Mouse (Mus musculus) erythroblast, embryonic 14.5 days (primary cell): ENCODE data around the gene Cyp1a2. TPM values are rescaled to one million over a fixed set of nuclear protein-coding genes. Genes with fewer than 3 reads are reported as not detected.

Experiments
- H3K27me3 ChIP-seq: 2 replicates; pipeline ENCODE4 v1.6.1; 2012; ENCODE audit warnings: inconsistent platforms; ENCODE audit not compliant: control insufficient read depth
- H3K36me3 ChIP-seq: 2 replicates; pipeline ENCODE4 v1.6.1; 2012; ENCODE audit warnings: mild to moderate bottlenecking, inconsistent platforms; ENCODE audit not compliant: control insufficient read depth
- H3K4me1 ChIP-seq: 2 replicates; pipeline ENCODE4 v1.6.1; 2012; ENCODE audit warnings: inconsistent platforms; ENCODE audit not compliant: control insufficient read depth
- H3K4me3 ChIP-seq: replicated peaks from 2 replicates; pipeline ENCODE3; 2012; ENCODE audit warnings: moderate library complexity, mild to moderate bottlenecking, inconsistent platforms
- H3K9me3 ChIP-seq: 2 replicates; pipeline ENCODE4 v1.6.1; 2012; ENCODE audit warnings: low read length, inconsistent platforms, mixed read lengths; ENCODE audit not compliant: control insufficient read depth
- GATA1 ChIP-seq: IDR thresholded peaks from 2 replicates; pipeline ENCODE4 v1.6.1; 2012; ENCODE audit warnings: low read length, inconsistent platforms, mixed read lengths
- TAL1 ChIP-seq: IDR thresholded peaks from 3 replicates; pipeline ENCODE4 v1.6.1; 2012; ENCODE audit warnings: low read length, inconsistent platforms, mixed read lengths
- polyA plus RNA-seq: library from polyadenylated mRNA; stranded (reverse); fragments of >175 nt; gene quantifications from 2 replicates; pipeline ENCODE4 v1.2.3, GENCODE M21; 2012

Cyp1a2 gene
- polyA plus RNA-seq, 1 experiment: not detected

GRCm38 (mm10) chr9:57637272-57637671, 46.2 kb downstream of the Cyp1a2 start:
- peaks cover 58% of the 10 kb centered on the region for H3K36me3 ChIP-seq
- H3K9me3 ChIP-seq: no peaks in the 10 kb centered on the region
- no peak overlapping the region for H3K4me3 ChIP-seq
- H3K27me3 ChIP-seq: no peaks in the 10 kb centered on the region
- no peak for TF ChIP-seq TAL1
- no peak for TF ChIP-seq GATA1
- peaks cover 85% of the 10 kb centered on the region for H3K4me1 ChIP-seq

GRCm38 (mm10) chr9:57633481-57634024, 50.0 kb downstream of the Cyp1a2 start:
- peaks cover 79% of the 10 kb centered on the region for H3K36me3 ChIP-seq
- no peaks in the 10 kb centered on the region for H3K9me3 ChIP-seq
- no peak overlapping the region for H3K4me3 ChIP-seq
- H3K27me3 ChIP-seq: no peaks in the 10 kb centered on the region
- peaks cover 57% of the 10 kb centered on the region for H3K4me1 ChIP-seq
- no peak for TF ChIP-seq TAL1
- no peak for TF ChIP-seq GATA1

- peaks cover 99% of the 10 kb centered on the region for H3K36me3 ChIP-seq
- TF ChIP-seq GATA1: no peak
- TF ChIP-seq TAL1: no peak
- H3K27me3 ChIP-seq: no peaks in the 10 kb centered on the region
- no peak overlapping the region for H3K4me3 ChIP-seq
- no peaks in the 10 kb centered on the region for H3K9me3 ChIP-seq
- peaks cover 35% of the 10 kb centered on the region for H3K4me1 ChIP-seq
Measured at GRCm38 (mm10) chr9:57629118-57629874, 54.2 kb downstream of the Cyp1a2 start.

GRCm38 (mm10) chr9:57628717-57629116, 54.8 kb downstream of the Cyp1a2 start:
- Histone ChIP-seq H3K4me1 (peaks cover 35% of the 10 kb centered on the region), H3K27me3 (no peaks in the 10 kb centered on the region), H3K9me3 (no peaks in the 10 kb centered on the region), H3K4me3 (no peak overlapping the region), H3K36me3 (peaks cover 94% of the 10 kb centered on the region)
- TF ChIP-seq TAL1 (no peak), GATA1 (no peak)

- H3K4me1 ChIP-seq: peaks cover 33% of the 10 kb centered on the region
- H3K36me3 ChIP-seq: peaks cover 85% of the 10 kb centered on the region
- H3K4me3 ChIP-seq: no peak overlapping the region
- H3K9me3 ChIP-seq: no peaks in the 10 kb centered on the region
- H3K27me3 ChIP-seq: no peaks in the 10 kb centered on the region
- TF ChIP-seq GATA1 (no peak), TAL1 (no peak)
Measured at GRCm38 (mm10) chr9:57627892-57628291, 55.6 kb downstream of the Cyp1a2 start.

GRCm38 (mm10) chr9:57627191-57627590, 56.3 kb downstream of the Cyp1a2 start:
- Histone ChIP-seq H3K4me3 (no peak overlapping the region), H3K36me3 (peaks cover 78% of the 10 kb centered on the region), H3K9me3 (no peaks in the 10 kb centered on the region), H3K4me1 (peaks cover 27% of the 10 kb centered on the region), H3K27me3 (no peaks in the 10 kb centered on the region)
- TF ChIP-seq TAL1: no peak
- TF ChIP-seq GATA1: no peak

Other genes starting within 250 kb of the Cyp1a2 start
- gene Ppcdc, start 243.6 kb downstream of the Cyp1a2 start, polyA plus RNA-seq: 0.42 and 0.93 TPM in 2 replicates
- 0.03 and 0.05 TPM in 2 replicates for gene Scamp5, start 215.6 kb downstream of the Cyp1a2 start, polyA plus RNA-seq
- gene Rpp25, start 179.7 kb downstream of the Cyp1a2 start, polyA plus RNA-seq: not detected in 2 replicates
- 18.8 and 25.8 TPM in 2 replicates for gene Cox5a, start 162.4 kb downstream of the Cyp1a2 start, polyA plus RNA-seq
- 0.31 and 0.78 TPM in 2 replicates for gene Fam219b, start 146.2 kb downstream of the Cyp1a2 start, polyA plus RNA-seq
- gene Mpi, start 130.9 kb downstream of the Cyp1a2 start, polyA plus RNA-seq: 0.08 and 0.16 TPM in 2 replicates
- gene Scamp2, start 122.8 kb downstream of the Cyp1a2 start, polyA plus RNA-seq: 0.38 and 0.76 TPM in 2 replicates
- gene Ulk3, start 94.3 kb downstream of the Cyp1a2 start, polyA plus RNA-seq: 0.10 and 0.17 TPM in 2 replicates
- not detected in 2 replicates for gene Cplx3, start 77.4 kb downstream of the Cyp1a2 start, polyA plus RNA-seq
- not detected in 2 replicates for gene Lman1l, start 62.9 kb downstream of the Cyp1a2 start, polyA plus RNA-seq
- gene Csk, start 30.1 kb downstream of the Cyp1a2 start, polyA plus RNA-seq: 6.1 TPM in 2 replicates
- gene Cyp1a1, start 4.2 kb upstream of the Cyp1a2 start, polyA plus RNA-seq: not detected in 2 replicates
- gene Edc3, start 24.8 kb upstream of the Cyp1a2 start, polyA plus RNA-seq: 0.40 and 0.69 TPM in 2 replicates
- 38.9 and 44.4 TPM in 2 replicates for gene Clk3, start 82.2 kb upstream of the Cyp1a2 start, polyA plus RNA-seq
- gene Arid3b, start 153.1 kb upstream of the Cyp1a2 start, polyA plus RNA-seq: 1.8 and 1.9 TPM in 2 replicates
- gene Ubl7, start 227.3 kb upstream of the Cyp1a2 start, polyA plus RNA-seq: 22.3 and 24.0 TPM in 2 replicates